Mouse (Mus musculus) liver, embryonic 14.5 days (tissue): Measurements from ENCODE around the gene Gorab.

Experiments used
- CTCF ChIP-seq: IDR thresholded peaks from 2 replicates; pipeline ENCODE4 v1.5.1; 2016; ENCODE audit warnings: antibody characterized with exemption, low read depth, control low read depth
- EP300 ChIP-seq: IDR thresholded peaks from 2 replicates; pipeline ENCODE4 v1.6.1; 2016; ENCODE audit warnings: antibody characterized with exemption, low read depth

DNA sequence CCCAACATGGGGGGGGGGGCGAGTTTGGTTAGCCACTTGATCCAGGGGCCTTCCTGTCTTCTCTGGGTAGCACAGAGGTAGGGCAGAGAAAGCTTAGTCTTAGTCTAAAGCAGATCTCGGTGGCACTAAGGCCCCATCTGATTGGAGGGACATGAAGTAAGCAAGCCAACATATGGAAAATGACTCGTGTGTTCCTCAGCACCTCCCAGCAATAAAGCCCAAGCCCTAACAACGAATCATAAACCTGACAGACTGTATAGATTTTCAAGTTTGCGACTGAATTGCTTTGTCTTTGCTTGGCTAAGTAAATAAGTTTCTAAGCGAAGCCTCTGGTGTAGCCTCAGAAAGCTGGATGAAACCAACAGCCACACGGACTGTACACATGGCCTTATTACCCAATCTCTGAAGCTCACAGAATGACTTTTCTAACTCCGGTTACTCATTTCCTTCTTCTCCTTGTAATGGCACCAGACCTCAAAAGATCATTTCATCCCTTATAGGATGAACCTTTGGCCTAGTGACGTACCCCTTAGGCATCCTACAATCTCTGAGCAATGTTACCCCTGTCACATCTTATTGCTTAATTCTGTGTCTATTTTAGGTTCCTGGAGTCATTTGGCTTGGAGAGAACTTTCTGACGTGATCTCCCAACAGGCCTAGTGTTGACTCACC, 21.3 kb downstream of the Gorab start:
- TF ChIP-seq EP300, result no peak
- TF ChIP-seq CTCF, result no peak
